Mouse (Mus musculus) thymus, adult 2 months (tissue): ENCODE measurements at regions not wholly inside any gene's neighbourhood (a gene's known extent, or its start where the extent isn't known, plus 50 kb on each side); places are given as distances from the start of the nearest gene placed in this dataset.

ENCODE experiments used
- DNase-seq: peaks from one replicate; pipeline ENCODE4 v3.0.0; 2021
- H3K27ac ChIP-seq: fragments of 200-500 bp; 2 replicates; pipeline ENCODE4 v1.5.1; 2012; ENCODE audit warnings: low read length, control low read depth; ENCODE audit not compliant: control insufficient read depth, insufficient read depth
- H3K27me3 ChIP-seq: fragments of 200-500 bp; 2 replicates; pipeline ENCODE4 v1.6.1; 2012; ENCODE audit warnings: mild to moderate bottlenecking, low read length, moderate library complexity, mixed read lengths; ENCODE audit not compliant: control insufficient read depth, insufficient read depth
- H3K36me3 ChIP-seq: fragments of 200-500 bp; 2 replicates; pipeline ENCODE4 v1.6.1; 2012; ENCODE audit warnings: mild to moderate bottlenecking, low read length, moderate library complexity; ENCODE audit not compliant: control insufficient read depth, insufficient read depth
- H3K4me1 ChIP-seq: fragments of 200-500 bp; replicated peaks from 2 replicates; pipeline ENCODE4 v1.6.1; 2012; ENCODE audit warnings: low read length; ENCODE audit not compliant: control insufficient read depth, insufficient read depth
- H3K4me3 ChIP-seq: fragments of 200-500 bp; 2 replicates; pipeline ENCODE4 v1.5.1; 2012; ENCODE audit warnings: mild to moderate bottlenecking, low read length, control low read depth, moderate library complexity; ENCODE audit not compliant: control insufficient read depth, insufficient read depth
- CTCF ChIP-seq: fragments of 200-500 bp; IDR thresholded peaks from 2 replicates; pipeline ENCODE4 v1.5.1; 2012; ENCODE audit warnings: mild to moderate bottlenecking, control low read depth, low read length, moderate library complexity, borderline replicate concordance; ENCODE audit not compliant: control insufficient read depth, poor library complexity, insufficient read depth; ENCODE audit errors: extremely low read depth
- POLR2A ChIP-seq: fragments of 200-500 bp; IDR thresholded peaks from 2 replicates; pipeline ENCODE4 v1.6.1; 2012; ENCODE audit warnings: mild to moderate bottlenecking, low read length, control low read depth, moderate library complexity; ENCODE audit not compliant: control insufficient read depth, poor library complexity, insufficient read depth; ENCODE audit errors: extremely low read depth
- WGBS: fragments of 180-500 bp; shearing (Covaris S2); methylation state at CpG from one replicate; pipeline ENCODE4 v1.1.7; 2018; 5-methylcytosine and 5-hydroxymethylcytosine counted together

GRCm38 (mm10) chr12:54577235-54577634 lies 79.1 kb downstream of the Sptssa start:
- H3K27me3 ChIP-seq: no peaks in the 10 kb centered on the region
- H3K4me1 ChIP-seq: no peaks in the 10 kb centered on the region
- H3K36me3 ChIP-seq: no peaks in the 10 kb centered on the region
- no peak for DNase-seq
- H3K4me3 ChIP-seq: no peak overlapping the region
- no peak overlapping the region for H3K27ac ChIP-seq
- TF ChIP-seq POLR2A: no peak
- no peak for TF ChIP-seq CTCF
- WGBS: 59% methylated on average over 5 of the region's 5 CpGs

- DNase-seq: no peak
- Histone ChIP-seq H3K4me3 (no peak overlapping the region), H3K36me3 (no peaks in the 10 kb centered on the region), H3K4me1 (no peaks in the 10 kb centered on the region), H3K27me3 (no peaks in the 10 kb centered on the region), H3K27ac (no peak overlapping the region)
- no peak for TF ChIP-seq POLR2A
- no peak for TF ChIP-seq CTCF
- WGBS: 59% methylated on average over 3 of the region's 3 CpGs
These were observed 79.6 kb downstream of the Sptssa start for GRCm38 (mm10) chr12:54576821-54577220.

- H3K36me3 ChIP-seq: no peaks in the 10 kb centered on the region
- no peak overlapping the region for H3K27ac ChIP-seq
- peaks cover 6% of the 10 kb centered on the region for H3K4me1 ChIP-seq
- H3K4me3 ChIP-seq: no peak overlapping the region
- 94% methylated on average over 8 of the region's 8 CpGs for WGBS
- H3K27me3 ChIP-seq: no peaks in the 10 kb centered on the region
- no peak for DNase-seq
- TF ChIP-seq POLR2A: no peak
- TF ChIP-seq CTCF: no peak
These were observed 83.5 kb downstream of the Sptssa start for GRCm38 (mm10) chr12:54572866-54573265.

GRCm38 (mm10) chr12:54568078-54568931 lies 88.1 kb downstream of the Sptssa start:
- Histone ChIP-seq H3K4me3 (no peak overlapping the region), H3K36me3 (no peaks in the 10 kb centered on the region), H3K4me1 (peaks cover 14% of the 10 kb centered on the region), H3K27me3 (no peaks in the 10 kb centered on the region), H3K27ac (no peak overlapping the region)
- DNase-seq: no peak
- 72% methylated on average over 6 of the region's 6 CpGs for WGBS
- TF ChIP-seq POLR2A (no peak), CTCF (no peak)

GRCm38 (mm10) chr12:54567426-54567790 lies 89.0 kb downstream of the Sptssa start:
- Histone ChIP-seq H3K4me1 (peaks cover 14% of the 10 kb centered on the region), H3K4me3 (no peak overlapping the region), H3K27ac (no peak overlapping the region), H3K36me3 (no peaks in the 10 kb centered on the region), H3K27me3 (no peaks in the 10 kb centered on the region)
- 85% methylated on average over 3 of the region's 3 CpGs for WGBS
- TF ChIP-seq CTCF (no peak), POLR2A (no peak)
- no peak for DNase-seq

GRCm38 (mm10) chr12:54566532-54567425 lies 89.6 kb downstream of the Sptssa start:
- TF ChIP-seq CTCF: no peak
- TF ChIP-seq POLR2A: no peak
- H3K27me3 ChIP-seq: no peaks in the 10 kb centered on the region
- no peaks in the 10 kb centered on the region for H3K36me3 ChIP-seq
- H3K27ac ChIP-seq: peak overlapping the region; percentile 48
- 70% methylated on average over 23 of the region's 23 CpGs for WGBS
- no peak for DNase-seq
- no peak overlapping the region for H3K4me3 ChIP-seq
- peaks cover 14% of the 10 kb centered on the region for H3K4me1 ChIP-seq
